Mouse (Mus musculus) midbrain, embryonic 14.5 days (tissue): ENCODE data around the gene Kcnd1. TPM values are rescaled to one million over a fixed set of nuclear protein-coding genes. Genes with fewer than 3 reads are reported as not detected.
A peak's percentile ranks its signal among the peaks of the same experiment; 100 is the strongest.

Experiments
- ATAC-seq: fragments of 200-750 bp; cut with Nextera tagmentation; 2 replicates; pipeline ENCODE4 v1.8.0; 2017; ENCODE audit warnings: moderate number of reproducible peaks, moderate library complexity; ENCODE audit not compliant: low FRiP score, low TSS enrichment
- DNase-seq: peaks from one replicate; pipeline ENCODE4 v3.0.0-alpha.2; 2015
- H3K27ac ChIP-seq: fragments of 300-500 bp; sonication (generic); replicated peaks from 2 replicates; pipeline ENCODE4 v1.5.1; 2014; ENCODE audit warnings: mild to moderate bottlenecking, low read depth, low read length, moderate library complexity
- H3K27me3 ChIP-seq: fragments of 300-500 bp; sonication (generic); 2 replicates; pipeline ENCODE4 v1.6.1; 2014; ENCODE audit warnings: low read length, control low read depth, mixed read lengths; ENCODE audit not compliant: control insufficient read depth, insufficient read depth
- H3K36me3 ChIP-seq: fragments of 300-500 bp; sonication (generic); 2 replicates; pipeline ENCODE4 v1.6.1; 2014; ENCODE audit warnings: low read length, control low read depth; ENCODE audit not compliant: control insufficient read depth, insufficient read depth
- H3K4me1 ChIP-seq: fragments of 300-500 bp; sonication (generic); 2 replicates; pipeline ENCODE4 v1.6.1; 2014; ENCODE audit warnings: mild to moderate bottlenecking, antibody characterized with exemption, low read length, control low read depth; ENCODE audit not compliant: control insufficient read depth, insufficient read depth
- H3K4me2 ChIP-seq: fragments of 300-500 bp; sonication (generic); 2 replicates; pipeline ENCODE4 v1.6.1; 2014; ENCODE audit warnings: mild to moderate bottlenecking, low read length, moderate library complexity
- H3K4me3 ChIP-seq: fragments of 300-500 bp; sonication (generic); replicated peaks from 2 replicates; pipeline ENCODE4 v1.5.1; 2014; ENCODE audit warnings: low read depth, low read length
- H3K9ac ChIP-seq: fragments of 300-500 bp; sonication (generic); replicated peaks from 2 replicates; pipeline ENCODE4 v1.6.1; 2014; ENCODE audit warnings: mild to moderate bottlenecking, low read length, moderate library complexity
- H3K9me3 ChIP-seq: fragments of 300-500 bp; sonication (generic); 2 replicates; pipeline ENCODE4 v1.6.1; 2016; ENCODE audit warnings: low read length, control low read depth, mixed read lengths; ENCODE audit not compliant: control insufficient read depth
- WGBS: fragments of 180-500 bp; shearing (Covaris S2); extraction: QIAGEN DNeasy Blood & Tissue Kit; methylation state at CpG from one replicate; pipeline ENCODE4 v1.1.7; 2014; 5-methylcytosine and 5-hydroxymethylcytosine counted together
- polyA plus RNA-seq: library from polyadenylated mRNA; unstranded; fragments of >200 nt; fragmentation: Nextera tagmentation; extraction: Ambion mirVana; gene quantifications from 2 replicates; pipeline ENCODE4 v1.2.1, GENCODE M21; 2014

Kcnd1 gene
- polyA plus RNA-seq, result 1.7 and 2.3 TPM in 2 replicates

GRCm38 (mm10) chrX:7821865-7822779 is at the start of gene Kcnd1:
Kcnd1 (plus strand) TSS chrX:7822289.
- peak within 1 kb of the TSS; percentile 50 for H3K4me2 ChIP-seq
- peak within 1 kb of the TSS; percentile 32 for H3K4me3 ChIP-seq
- no peaks in the 10 kb centered on the region for H3K27me3 ChIP-seq
- H3K9me3 ChIP-seq, result no peaks in the 10 kb centered on the region; the same call in 1 of the 2 replicates
- DNase-seq (peak; percentile 36), ATAC-seq (peak; percentile 65; the same call in 1 of the 2 replicates)
- peaks cover 4% of the 10 kb centered on the region; the same call in 1 of the 2 replicates for H3K4me1 ChIP-seq
- H3K9ac ChIP-seq, result peak within 1 kb of the TSS; percentile 44; the same call in 1 of the 2 replicates
- 28% methylated on average over 20 of the region's 24 CpGs for WGBS
- no peak within 1 kb of the TSS for H3K27ac ChIP-seq
- H3K36me3 ChIP-seq, result peaks cover 25% of the 10 kb centered on the region

DNA sequence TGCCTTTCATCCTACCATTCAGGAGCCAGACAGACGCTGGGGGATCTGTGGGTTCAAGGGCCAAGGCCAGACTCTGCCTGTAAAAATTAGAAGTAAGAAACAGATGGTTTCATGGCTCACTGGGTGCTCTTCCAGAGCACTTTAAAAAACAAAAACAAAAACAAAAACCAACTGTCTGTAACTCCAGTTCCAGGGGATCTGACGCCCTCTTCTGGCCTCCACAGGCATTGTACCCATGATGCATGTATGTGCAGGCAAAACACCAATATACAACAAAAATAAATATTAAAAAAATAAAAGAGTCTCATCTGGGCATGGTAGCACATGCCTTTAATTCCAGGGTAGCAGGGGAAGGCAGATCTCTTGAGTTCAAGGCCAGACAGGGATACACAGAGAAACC is 49.3 kb upstream of the Kcnd1 start:
- H3K4me2 ChIP-seq, result no peak overlapping the region
- H3K27ac ChIP-seq, result no peak overlapping the region
- H3K4me3 ChIP-seq, result no peak overlapping the region
- no peak overlapping the region for H3K9ac ChIP-seq
- H3K27me3 ChIP-seq, result no peaks in the 10 kb centered on the region
- DNase-seq (peak; percentile 4), ATAC-seq (no peak)
- 51% methylated on average over 2 of the region's 2 CpGs for WGBS
- H3K9me3 ChIP-seq, result no peaks in the 10 kb centered on the region
- peaks cover 36% of the 10 kb centered on the region for H3K36me3 ChIP-seq
- no peaks in the 10 kb centered on the region for H3K4me1 ChIP-seq

DNA sequence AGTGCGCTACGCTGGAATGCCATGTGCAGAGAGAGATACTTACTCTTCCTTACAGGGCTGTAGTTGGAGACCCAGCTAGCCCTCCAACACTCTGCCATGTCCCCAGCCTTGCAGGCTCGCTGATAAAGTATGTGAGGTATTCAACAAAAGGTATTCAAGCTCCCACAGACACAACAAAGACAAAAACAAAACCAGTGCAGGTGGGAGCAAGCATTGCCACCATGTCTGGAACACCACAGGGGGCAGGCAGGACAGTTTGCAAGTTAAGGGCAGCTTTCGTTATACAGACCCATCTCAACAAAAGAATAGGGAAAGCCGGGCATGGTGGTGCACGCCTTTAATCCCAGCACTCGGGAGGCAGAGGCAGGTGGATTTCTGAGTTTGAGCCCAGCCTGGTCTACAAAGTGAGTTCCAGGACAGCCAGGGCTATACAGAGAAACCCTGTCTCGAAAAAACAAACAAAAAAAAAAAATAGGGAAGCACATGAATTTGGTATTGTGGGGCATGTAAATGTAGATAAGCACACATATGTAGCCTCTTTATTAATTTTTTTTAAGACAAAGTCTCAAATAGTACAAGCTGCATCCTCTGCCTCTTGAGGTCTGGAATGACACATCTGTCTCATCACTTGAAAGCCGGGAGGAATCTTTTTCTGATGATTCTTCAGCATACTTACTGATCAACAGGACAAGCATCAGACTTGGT is 46.4 kb upstream of the Kcnd1 start:
- Histone ChIP-seq H3K4me2 (no peak overlapping the region), H3K9me3 (no peaks in the 10 kb centered on the region), H3K27ac (no peak overlapping the region), H3K36me3 (peaks cover 16% of the 10 kb centered on the region), H3K4me1 (no peaks in the 10 kb centered on the region), H3K4me3 (no peak overlapping the region), H3K27me3 (no peaks in the 10 kb centered on the region), H3K9ac (no peak overlapping the region)
- WGBS, result 76% methylated on average over 9 of the region's 9 CpGs
- DNase-seq (no peak), ATAC-seq (no peak)

DNA sequence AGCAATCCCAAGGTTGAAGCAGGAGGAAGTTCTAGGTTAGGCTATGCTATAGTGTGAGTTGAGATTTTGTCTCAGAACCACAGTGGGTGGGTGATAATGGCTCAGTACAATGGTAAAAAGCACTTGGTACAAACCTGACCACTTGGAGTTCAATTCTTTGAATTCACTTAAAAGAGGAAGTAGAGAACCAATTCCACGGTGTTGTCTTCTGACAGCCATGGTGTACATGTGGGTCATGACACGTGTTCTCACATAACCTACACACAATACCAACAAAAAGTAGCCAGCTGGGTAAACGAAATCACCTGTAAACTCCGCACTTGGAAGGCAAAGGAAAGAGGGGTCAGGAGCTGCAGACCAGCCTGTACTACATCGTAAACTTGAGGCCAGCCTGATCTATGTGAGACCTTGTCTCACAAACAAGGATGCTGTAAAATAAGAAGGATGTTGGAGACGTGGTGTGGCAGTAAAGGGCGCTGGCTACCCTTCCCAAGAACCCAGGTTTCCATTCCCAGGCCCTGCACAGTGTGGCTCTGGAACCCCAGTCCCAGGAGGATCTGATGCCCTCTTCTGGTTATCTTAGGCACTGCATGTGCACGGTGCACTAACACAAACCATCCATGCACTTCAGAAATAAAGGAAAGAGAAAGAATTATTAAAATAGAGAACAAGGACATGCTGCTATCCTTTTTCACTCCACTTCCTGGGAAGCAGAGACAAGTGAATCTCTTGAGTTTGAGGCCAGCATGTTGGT is 45.6 kb upstream of the Kcnd1 start:
- H3K4me3 ChIP-seq, result no peak overlapping the region
- peak; percentile 55; the same call in 1 of the 2 replicates for ATAC-seq
- no peak overlapping the region for H3K4me2 ChIP-seq
- no peaks in the 10 kb centered on the region for H3K9me3 ChIP-seq
- peaks cover 9% of the 10 kb centered on the region for H3K36me3 ChIP-seq
- 50% methylated on average over 8 of the region's 8 CpGs for WGBS
- H3K9ac ChIP-seq, result no peak overlapping the region
- no peak overlapping the region for H3K27ac ChIP-seq
- H3K4me1 ChIP-seq, result no peaks in the 10 kb centered on the region
- H3K27me3 ChIP-seq, result no peaks in the 10 kb centered on the region
- DNase-seq, result peak; percentile 68

DNA sequence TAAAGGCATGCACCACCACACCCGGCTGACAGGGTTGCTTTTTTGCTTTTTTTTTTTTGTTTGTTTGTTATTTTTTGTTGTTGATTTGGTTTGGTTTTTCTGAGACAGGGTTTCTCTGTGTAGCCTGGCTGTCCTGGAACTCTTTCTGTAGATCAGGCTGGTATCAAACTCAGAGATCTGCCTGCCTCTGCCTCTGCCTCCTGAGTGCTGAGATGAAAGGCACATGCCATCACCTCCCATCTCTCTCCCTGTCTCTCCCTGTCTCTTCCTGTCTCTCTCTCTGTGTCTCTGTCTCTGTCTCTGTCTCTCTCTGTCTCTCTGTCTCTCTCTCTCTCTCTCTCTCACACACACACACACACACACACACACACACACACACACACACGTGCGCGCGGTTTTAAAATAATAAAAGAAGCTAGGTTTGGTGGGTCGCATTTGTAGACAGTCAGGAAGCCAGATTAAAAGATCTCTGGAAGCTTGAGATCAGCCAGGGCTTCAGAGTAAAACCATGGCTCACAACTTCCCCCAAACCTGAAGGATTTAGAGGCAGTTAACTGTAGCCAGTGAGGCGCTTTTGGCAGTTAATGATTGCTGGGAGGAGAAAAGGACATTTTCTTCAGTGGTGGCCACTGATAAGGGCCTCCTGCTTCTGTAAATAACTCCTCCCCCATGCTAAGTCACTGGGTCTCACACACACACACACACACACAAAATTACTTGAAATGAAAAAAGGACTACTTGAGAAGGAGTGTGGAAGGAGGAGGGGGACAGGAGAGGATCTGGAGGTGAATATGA is 43.4 kb upstream of the Kcnd1 start:
- ATAC-seq (no peak), DNase-seq (no peak)
- WGBS, result 79% methylated on average over 7 of the region's 7 CpGs
- H3K9ac ChIP-seq, result no peak overlapping the region
- H3K4me2 ChIP-seq, result no peak overlapping the region
- H3K9me3 ChIP-seq, result no peaks in the 10 kb centered on the region
- H3K27ac ChIP-seq, result no peak overlapping the region
- H3K36me3 ChIP-seq, result peaks cover 4% of the 10 kb centered on the region; the same call in 1 of the 2 replicates
- no peak overlapping the region for H3K4me3 ChIP-seq
- no peaks in the 10 kb centered on the region for H3K4me1 ChIP-seq
- no peaks in the 10 kb centered on the region for H3K27me3 ChIP-seq

DNA sequence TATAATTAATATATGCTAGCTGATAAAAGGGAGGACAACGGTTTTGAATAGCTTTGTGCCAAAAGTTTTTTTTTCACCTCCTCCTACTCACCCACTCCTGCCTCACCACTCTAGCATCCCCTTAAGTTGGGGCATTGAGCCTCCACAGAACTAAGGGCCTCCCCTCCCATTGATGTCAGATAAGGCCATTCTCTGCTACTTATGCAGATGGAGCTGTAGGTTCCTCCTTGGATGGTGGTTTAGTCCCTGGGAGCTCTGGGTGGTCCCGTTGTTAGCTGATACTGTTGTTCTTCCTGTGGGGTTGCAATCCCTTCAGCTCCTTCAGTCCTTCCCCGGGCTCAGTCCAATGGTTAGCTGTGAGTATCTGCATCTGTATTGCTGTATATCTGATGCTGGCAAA is 42.8 kb upstream of the Kcnd1 start:
- WGBS, result 17% methylated on average over 3 of the region's 3 CpGs
- H3K27me3 ChIP-seq, result no peaks in the 10 kb centered on the region

GRCm38 (mm10) chrX:7782603-7783092 is 39.4 kb upstream of the Kcnd1 start:
- H3K27me3 ChIP-seq, result no peaks in the 10 kb centered on the region
- no peaks in the 10 kb centered on the region for H3K36me3 ChIP-seq
- no peak overlapping the region for H3K4me2 ChIP-seq
- H3K27ac ChIP-seq, result no peak overlapping the region
- no peaks in the 10 kb centered on the region for H3K4me1 ChIP-seq
- H3K9me3 ChIP-seq, result no peaks in the 10 kb centered on the region
- H3K4me3 ChIP-seq, result no peak overlapping the region
- H3K9ac ChIP-seq, result no peak overlapping the region
- WGBS, result 80% methylated on average over 4 of the region's 4 CpGs
- DNase-seq, result no peak
- no peak for ATAC-seq

More for the DNA sequence above, 42.8 kb upstream of the Kcnd1 start:
- Histone ChIP-seq H3K27ac (no peak overlapping the region), H3K36me3 (no peaks in the 10 kb centered on the region), H3K9me3 (no peaks in the 10 kb centered on the region), H3K4me3 (no peak overlapping the region), H3K4me1 (no peaks in the 10 kb centered on the region), H3K9ac (no peak overlapping the region), H3K4me2 (no peak overlapping the region)
- no peak for ATAC-seq
- DNase-seq, result no peak
